Mouse (Mus musculus) mature B cell (primary cell): ENCODE results near the gene Pigyl.

ENCODE experiments used
- in situ Hi-C: fragments of 300-500 bp; cut with MboI; formaldehyde crosslinking; loops from 2 replicates; pipeline ENCODE4 v1.14.3; 2019

Gene Pigyl

DNA sequence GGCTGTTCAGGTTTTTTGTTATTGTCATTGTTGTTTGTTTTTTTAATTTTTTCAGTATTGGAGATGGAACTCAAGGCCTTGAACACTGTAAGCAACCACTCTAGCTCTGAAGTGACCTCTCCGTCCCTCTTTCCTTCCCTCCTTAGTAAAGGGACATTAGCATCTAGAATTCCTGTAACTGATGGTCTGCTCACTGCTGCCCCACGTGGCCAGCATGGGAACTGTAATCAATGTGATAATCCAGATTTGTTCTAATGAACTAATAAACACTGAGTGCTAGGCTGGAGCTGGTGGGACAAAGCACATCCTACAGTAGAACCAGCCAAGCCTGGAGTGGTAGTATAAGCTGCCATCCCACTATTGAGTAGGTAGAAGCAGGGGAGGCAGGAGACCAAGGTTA is 18.2 kb upstream of the Pigyl start:
- in situ Hi-C loops: no loop called here

GRCm38 (mm10) chr9:22139746-22140145 is 16.9 kb upstream of the Pigyl start:
- in situ Hi-C loops: no loop called here

DNA sequence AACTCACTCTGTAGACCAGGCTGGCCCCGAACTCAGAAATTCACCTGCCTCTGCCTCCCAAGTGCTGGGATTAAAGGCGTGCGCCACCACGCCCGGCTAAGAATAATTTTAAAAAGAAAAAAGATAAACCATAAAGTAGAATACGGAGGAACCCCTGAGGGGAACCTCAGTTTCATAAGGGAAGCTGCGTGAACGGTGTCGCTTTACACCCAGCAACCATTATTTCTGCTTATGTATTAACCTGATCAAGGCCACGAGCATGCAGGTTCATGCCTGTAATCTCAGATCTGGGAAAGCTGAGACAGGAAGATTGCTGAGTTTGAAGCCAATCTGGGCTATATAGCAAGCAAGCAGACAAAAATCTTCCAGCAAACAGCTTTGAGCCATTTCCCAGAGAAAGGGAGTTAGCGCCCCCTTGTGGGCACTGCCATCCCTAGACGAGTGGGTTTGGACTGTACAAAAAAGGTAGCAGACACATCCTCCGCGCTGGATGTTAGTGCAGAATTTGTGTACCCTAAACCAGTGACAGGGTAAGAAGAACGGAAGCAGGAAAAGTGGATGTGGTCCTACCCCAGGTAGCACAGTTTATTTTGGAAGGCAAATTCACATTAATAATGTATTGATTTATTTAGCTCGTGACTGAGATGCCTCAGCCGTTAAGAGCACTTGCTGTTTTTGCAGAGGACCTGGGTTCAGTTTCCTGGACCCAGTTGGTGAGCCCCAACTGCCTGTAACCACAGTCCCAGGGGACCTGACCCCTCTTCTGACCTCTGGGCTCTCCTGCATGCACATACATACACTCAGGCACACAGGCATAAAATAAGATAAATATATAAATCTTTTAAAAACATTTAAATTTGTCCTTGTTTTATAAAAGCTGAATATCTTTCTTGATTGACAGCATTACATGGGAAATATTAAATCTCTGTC is 13.3 kb upstream of the Pigyl start:
- in situ Hi-C loops: no loop called here

GRCm38 (mm10) chr9:22144304-22144965 is 12.2 kb upstream of the Pigyl start:
- in situ Hi-C loops: no loop called here

GRCm38 (mm10) chr9:22149426-22150248 is 7.0 kb upstream of the Pigyl start:
- in situ Hi-C loops: loop anchor here (10.0 kb wide), 2 partner anchors 75 to 85 kb away; partner anchors contain the start of gene Zfp809

- in situ Hi-C loops: loop anchor here (10.0 kb wide), 2 partner anchors 75 to 85 kb away; partner anchors contain the start of gene Zfp809
Observed at GRCm38 (mm10) chr9:22150249-22150693, 6.4 kb upstream of the Pigyl start.

DNA sequence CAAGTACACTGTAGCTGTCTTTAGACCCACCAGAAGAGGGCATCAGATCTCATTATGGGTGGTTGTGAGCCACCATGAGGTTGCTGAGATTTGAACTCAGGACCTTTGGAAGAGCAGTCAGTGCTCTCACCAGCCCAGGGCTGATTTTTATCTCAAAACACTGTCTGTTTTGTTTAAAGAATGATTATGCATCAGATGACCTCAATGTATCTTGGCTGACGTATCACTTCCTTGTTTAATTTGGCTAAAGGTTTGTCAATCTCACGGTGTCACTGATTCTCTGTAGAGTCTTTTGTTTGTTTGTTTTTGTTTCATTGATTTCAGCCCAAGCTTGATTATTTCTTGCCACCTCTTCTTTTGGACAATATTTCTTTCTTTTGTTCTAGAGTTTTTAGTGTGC is 5.7 kb upstream of the Pigyl start:
- in situ Hi-C loops: loop anchor here (10.0 kb wide), 2 partner anchors 74 to 86 kb away; partner anchors contain the start of gene Zfp809

DNA sequence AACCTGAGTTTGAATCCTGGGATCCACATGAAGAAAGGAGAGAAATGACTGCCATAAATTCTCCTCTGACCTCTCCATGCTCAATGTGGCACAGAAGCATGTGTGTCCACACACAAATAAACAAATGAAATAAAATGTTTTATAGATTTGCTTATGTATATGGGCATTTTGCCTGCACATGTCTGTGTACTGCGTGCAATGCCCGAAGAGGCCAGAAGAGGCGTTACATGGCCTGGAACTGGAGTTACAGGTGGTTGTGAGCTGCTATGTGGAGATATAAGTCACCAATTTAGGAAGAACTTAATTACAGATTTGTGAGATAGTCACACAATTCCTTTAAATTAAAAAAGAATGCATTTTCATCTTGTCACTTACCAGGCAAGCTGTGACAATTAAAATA is 2.8 kb upstream of the Pigyl start:
- in situ Hi-C loops: loop anchor here (10.0 kb wide), 2 partner anchors 71 to 89 kb away; partner anchors contain the start of gene Zfp809

DNA sequence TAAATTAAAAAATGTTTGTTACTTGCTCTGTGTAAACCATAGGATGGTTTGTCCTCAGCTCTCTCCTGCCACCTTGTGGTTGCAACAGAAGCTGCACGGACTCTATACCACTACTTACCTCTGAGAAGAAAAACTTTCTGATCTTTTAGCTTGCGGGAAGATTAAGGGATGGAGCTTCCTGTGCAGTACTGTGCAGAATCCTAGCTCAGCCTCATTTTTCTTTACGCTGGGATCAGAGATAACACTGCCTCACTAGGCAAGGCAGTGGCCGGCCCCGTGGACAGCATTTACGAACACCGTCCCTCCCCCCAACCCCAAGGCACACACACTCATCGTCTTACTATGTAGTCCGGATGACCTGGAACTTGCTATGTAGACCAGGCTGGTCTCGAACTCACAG is 1.0 kb upstream of the Pigyl start:
- in situ Hi-C loops: loop anchor here (10.0 kb wide), 2 partner anchors 69 to 91 kb away; partner anchors contain the start of gene Zfp809

GRCm38 (mm10) chr9:22157516-22158265 is 1.0 kb downstream of the Pigyl start:
- in situ Hi-C loops: loop anchor here (10.0 kb wide), 2 partner anchors 67 to 93 kb away; partner anchors contain the start of gene Zfp809

DNA sequence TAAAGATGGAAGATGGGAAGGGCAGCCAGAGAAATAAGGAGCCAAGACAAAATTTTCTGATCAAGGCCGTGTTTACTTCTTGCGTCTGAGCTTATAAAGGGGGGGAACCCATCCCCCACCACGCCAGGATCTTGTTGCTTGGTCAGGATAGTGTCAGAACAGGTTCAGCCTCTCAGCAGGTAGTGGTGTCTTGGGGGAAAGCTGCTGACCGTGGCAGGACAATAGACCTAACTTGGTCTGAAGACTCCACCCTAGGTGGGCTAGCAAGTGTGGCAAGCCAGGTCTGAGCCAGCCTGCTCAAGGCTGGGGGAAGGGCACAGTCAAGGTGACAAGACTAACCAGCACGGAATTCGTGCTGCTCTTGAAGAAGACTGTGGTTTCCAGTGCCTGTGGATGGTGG is 4.7 kb downstream of the Pigyl start:
- in situ Hi-C loops: no loop called here

DNA sequence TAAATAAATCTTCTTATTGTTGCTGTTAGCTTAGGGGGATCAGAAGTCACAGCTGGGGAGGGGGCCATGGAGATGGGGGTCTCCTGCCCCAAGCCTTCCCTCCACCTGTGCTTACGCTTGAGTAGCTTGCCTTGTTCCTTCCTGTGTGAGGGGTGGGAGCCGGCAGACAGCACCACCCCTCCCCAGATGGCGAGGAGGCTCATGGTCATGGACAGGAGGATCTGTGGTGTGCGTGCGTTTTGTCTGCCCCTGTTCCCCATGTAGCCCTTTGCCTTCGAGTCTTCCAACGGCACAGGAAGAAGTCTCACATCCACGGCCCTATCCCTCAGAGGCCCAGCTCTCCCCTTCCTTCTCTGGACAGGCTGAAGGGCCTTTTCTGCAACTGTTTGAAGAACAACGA is 5.7 kb downstream of the Pigyl start:
- in situ Hi-C loops: no loop called here

DNA sequence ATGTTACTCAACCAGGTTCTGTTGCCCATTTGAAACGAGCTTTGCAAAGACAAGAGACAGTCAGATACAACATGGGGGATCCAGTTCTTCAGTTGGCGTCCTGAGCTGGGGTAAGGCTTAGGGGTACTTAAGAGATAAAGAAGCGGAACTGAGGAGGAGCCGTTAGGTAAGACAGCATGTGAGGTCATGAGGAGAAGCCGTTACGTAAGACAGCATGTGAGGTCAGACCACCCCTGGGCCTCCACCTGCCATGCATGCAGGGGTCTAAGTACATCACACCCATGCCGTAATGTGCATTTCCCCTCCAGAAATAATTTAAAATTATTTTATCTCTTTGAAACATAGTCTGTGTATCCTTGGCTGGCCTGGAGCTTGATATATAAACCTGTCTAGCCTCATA is 6.3 kb downstream of the Pigyl start:
- in situ Hi-C loops: no loop called here

DNA sequence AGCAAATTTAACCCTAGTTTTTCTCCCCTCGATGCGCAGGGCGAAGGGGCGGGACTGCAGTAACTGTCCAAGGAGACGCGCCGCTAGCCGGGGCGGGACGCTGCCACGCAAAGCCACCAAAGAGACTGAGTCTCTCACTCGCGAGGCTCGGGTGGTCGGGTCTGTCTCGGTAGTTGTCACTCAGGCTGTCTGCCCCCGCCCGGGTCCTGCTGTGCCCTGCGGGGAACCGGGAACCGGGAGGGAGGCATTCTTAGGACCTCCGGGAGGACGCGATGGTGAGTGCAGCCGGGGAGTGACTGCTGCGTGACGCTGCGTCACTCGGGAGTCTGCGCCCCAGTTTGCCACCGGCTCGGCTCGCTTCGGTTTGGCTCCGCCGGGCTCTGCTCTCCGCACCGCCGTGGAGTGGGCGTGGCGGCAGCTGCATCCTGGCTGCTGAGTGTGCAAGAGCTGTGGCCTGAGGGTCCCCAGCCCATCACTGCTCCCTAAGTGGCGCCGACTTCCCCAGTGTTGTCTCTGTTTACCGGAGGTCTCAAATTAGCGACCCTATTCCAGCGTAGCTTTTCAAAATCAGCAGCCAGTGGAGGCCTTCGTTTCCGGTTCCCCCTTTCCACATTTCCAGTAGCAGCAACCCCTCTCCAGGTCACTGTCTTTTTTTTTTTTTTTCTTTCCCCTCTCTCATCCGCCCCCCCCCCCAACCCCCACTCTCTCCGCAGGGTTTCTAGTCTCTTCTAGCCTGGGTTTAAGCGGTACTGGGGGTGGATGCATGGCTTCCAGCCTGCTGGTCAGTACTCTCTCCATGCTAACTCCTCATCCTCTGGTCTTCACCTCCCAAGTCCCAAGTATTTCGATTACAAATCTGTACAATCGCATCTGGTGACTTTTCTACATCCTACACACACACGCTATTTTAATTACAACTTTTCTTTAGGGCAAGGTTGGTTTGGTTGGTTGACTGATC is 8.3 kb downstream of the Pigyl start:
- in situ Hi-C loops: no loop called here

DNA sequence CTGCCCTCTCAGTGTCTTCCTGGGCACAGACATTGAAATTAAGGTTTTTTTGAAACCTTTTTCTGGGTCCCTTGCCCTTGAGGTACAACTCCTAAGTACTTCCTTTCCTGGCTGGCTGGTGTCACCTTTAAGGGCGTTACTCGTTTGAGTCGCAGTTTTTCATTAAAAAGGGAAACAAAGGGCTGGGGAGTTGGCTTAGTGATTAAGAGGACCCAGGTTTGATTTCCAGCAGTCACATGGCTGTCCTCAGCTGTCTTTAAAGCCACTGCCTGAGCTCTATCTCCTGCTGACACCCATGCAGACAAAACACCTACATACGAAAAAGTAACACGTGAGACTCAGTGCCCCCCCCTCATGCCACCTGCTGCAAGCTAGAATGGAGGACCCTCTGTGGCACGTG is 9.3 kb downstream of the Pigyl start:
- in situ Hi-C loops: no loop called here

GRCm38 (mm10) chr9:22166686-22167085 is 10.0 kb downstream of the Pigyl start:
- in situ Hi-C loops: no loop called here

DNA sequence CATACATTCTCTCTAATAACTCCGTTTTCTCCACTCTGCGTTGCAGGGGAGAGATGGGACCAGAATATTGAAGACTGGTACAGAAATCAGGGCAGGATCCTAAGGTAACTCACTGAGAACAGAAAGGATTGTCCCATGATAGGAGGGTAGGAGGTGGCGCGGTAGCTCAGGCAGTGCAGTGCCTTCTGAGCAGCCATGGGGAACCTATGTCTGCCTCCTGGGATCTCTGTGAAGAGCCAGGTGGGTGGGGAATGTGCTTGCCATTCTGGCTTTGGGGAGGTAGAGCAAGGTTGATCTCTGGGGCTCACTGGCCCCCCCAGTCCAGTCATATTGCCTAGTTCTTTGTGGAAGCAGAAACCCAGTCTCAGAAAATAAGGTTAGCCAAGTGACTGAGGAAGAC is 11.1 kb downstream of the Pigyl start:
- in situ Hi-C loops: no loop called here

DNA sequence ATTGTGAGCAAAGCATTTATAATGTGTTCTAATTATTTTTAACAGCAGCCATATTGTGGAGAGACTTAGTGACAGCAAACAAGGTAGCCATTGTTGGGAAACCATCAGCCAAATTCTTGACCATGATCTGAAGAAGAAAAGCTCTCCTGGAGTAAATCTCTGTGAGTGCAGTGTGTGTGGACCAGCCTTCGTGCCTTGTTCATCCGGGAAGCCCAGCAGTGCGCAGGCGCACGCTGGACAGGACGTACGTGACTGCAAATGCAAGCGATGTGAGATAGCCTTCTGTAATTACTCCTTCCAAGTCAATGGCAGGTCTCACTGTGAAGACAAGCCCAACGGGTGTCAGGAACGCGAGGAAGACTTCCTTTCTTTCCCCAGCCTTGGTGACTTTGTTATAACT is 12.7 kb downstream of the Pigyl start:
- in situ Hi-C loops: no loop called here

- in situ Hi-C loops: no loop called here
Observed at GRCm38 (mm10) chr9:22172318-22172717, 15.7 kb downstream of the Pigyl start.
